Mouse (Mus musculus) frontal cortex, postnatal 14 days (tissue): ENCODE results near the gene Tmem256.

Experiments
- DNase-seq, 2 experiments: peaks; one replicate each; pipeline ENCODE4 v3.0.0; 2022; ENCODE audit warnings: low spot score in 2 of 2

Tmem256 gene

DNA sequence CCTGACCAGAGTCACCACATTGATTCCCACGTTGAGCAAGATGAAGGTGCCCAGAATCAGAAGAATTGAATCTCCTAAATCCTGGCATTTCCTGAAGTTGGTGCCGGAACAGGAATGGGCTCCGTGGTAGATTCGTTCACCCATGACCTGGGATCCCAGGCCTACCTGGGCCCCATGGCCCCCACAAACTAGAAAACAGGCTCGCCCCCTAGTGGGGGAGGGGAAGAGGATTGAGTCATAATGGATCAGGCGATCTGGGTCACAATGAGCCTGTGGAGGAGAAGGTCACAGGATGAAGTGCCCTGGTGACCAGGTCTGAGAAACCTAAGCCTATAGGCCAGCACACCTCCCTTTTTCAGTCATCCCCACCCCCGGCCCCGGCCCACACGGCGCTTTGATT is 23.2 kb upstream of the Tmem256 start, which contains the start of gene Gm39566:
Gm39566 (minus strand) TSS at position 144 of the 400 bp plus-strand sequence.
- no peak for DNase-seq

DNA sequence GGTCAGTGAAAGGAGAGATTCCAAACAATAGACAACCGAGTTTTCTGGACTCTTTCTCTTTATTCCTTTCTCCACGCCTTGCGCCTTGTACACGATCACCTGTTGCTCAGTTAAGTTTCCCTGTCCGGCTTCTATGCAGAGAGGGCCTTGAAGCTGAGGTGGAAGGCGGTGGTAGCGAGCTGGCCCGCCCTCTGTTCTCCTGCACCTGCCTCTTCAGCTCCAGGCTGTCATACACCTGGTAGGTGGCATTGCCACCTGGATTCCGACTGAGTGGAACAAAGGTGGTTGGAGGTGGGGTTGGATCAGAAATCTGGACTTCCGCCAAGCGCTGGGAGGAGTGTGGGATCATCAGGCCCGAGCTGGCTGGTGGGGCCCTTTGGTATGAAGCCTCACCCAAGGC is 21.8 kb upstream of the Tmem256 start:
- DNase-seq: no peak

DNA sequence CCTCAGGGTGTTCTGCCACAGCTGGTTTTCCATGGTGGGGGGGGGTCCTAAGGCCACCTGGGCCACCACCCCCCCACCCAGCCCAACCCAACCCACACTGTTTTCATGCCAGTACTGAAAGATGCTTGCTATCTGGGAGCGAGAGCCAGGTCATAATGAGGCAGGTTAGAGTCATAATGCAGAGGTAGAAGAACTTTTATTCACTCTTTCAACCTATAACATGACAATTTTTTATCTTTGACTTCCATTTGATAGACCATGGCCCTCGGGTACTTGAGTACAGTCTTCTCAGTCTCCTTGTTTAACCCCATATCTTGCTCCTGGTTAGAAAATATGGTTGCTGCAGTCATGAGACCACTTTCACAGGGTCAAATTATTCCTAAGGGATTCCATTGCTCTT is 19.9 kb upstream of the Tmem256 start, which contains the start of gene Spem2:
Spem2 (minus strand) TSS at position 101 of the 400 bp plus-strand sequence.
- DNase-seq: no peak

DNA sequence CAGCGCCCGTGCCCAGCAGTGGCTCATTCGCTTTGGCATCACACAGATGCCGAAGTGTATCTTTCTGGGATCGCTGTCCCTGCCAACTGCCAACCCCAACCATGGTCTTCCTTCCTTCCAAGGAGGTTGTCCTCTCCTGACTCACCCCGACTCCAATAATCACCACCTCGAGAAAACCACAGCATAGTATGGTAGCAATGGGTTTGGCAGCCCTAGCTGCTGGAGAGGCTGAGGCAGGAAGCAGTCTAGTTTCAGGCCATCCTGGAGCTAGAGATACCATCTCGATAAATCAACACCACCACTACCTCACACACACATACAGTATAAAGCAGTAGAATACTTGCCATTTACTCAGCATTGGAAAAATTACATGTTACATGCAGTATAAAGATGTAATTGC is 19.4 kb upstream of the Tmem256 start:
- no peak for DNase-seq

DNA sequence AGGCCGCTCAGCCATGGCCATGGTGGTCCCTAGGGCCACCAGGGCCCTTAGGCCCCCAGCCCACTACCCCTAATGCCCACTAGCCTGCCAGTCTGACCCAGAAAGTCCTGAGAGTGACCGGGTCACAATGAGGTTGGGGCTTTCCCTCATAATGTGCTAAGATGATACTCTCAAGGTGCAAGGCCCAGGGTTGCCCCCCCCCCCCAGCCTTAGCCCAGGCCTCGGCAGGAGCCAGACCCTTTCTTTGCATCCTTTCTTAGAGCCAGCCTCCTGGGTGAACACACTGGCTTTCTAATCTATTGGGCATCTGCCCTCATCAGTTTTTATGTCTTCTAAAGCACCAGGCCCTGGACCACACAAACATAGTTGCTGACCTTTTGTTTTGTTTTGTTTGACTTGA is 16.2 kb upstream of the Tmem256 start, which contains the start of gene Spem1:
Spem1 (minus strand) TSS at position 101 of the 400 bp plus-strand sequence.
- DNase-seq: no peak

DNA sequence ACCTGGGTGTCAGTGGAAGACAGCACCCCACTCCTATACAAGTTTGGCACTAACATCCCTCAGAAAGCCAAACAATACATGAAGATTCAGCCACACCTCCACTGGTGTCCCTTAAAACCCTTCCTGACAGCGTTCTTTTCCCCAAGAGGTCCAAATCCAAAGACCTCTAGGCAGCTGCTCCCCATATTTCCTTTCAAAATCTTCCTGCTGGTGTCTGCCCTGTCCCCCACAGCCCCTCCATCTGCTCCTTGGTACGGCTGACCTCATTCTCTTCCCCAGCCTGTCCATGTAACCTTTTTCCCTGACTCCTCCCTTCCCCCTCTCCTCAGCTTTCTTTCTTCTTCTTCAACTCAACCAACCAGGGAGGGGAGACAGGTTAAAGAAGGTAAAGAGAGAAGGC is 14.9 kb upstream of the Tmem256 start:
- no peak for DNase-seq

DNA sequence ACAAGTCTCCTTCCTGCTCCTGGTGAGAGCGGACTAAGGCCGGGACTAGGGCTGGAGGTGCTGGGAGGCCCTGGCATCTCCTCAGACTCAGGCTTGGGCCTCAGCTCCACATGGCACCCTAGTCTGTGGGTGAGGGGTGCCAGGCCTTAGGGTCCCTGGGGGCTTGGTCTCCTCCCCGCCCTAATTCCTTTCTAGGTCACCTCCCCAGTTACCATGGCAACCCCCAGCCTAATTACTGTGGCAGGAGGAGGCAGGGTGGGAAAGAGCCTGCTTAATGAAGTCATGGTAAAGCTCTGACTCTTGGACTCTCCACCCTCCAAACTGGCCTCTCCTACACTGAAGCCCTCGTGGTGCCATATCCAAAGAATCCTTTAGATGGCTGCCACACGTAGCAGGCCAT is 9.5 kb upstream of the Tmem256 start:
- no peak for DNase-seq

DNA sequence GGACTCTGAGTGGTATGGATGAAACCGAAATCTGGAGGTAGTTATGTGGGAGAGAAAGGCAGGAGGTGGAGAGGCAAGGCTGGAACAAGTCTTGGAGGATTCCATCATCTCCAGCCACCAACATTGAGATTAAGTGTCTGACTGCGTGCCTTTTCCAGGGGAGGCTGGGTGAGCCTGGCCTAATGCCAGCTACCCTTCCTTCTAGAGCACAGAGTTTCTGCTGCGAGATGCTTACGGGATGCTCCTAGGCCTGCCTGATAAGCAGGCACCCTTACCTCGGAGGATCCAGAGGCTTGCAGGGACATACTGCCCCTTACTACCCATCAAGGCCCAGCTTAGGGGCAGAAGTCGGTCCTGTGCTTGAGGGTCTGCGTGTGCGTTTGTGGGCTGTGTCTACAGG is 4.8 kb upstream of the Tmem256 start:
- DNase-seq: no peak

DNA sequence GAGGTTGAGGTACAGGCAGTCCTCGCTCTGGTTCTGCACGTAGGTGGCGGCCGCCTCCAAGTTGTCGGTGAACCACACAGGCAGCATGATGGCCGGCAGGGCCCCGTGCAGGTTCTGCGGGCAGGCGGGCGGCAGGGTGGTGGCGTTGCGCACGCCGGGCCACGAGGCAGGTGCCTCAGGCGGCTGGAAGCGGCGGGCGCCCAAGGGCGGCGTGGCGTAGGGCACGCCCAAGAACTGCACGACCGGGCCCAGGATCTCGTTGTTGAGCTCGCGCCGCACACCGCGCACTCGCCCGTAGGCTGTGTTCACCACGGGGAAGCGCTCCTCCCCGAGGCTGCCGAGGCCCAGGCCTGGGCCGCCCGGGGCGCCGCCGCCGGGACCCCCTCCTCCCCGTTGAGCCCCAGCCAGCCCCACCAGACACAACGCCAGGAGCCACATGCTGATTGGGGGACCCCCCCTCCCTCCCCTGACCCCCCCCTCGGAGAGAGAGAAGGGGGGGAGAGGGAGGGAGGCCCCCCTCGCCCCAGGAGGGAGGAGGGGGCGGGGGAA is 4.2 kb upstream of the Tmem256 start:
- no peak for DNase-seq

DNA sequence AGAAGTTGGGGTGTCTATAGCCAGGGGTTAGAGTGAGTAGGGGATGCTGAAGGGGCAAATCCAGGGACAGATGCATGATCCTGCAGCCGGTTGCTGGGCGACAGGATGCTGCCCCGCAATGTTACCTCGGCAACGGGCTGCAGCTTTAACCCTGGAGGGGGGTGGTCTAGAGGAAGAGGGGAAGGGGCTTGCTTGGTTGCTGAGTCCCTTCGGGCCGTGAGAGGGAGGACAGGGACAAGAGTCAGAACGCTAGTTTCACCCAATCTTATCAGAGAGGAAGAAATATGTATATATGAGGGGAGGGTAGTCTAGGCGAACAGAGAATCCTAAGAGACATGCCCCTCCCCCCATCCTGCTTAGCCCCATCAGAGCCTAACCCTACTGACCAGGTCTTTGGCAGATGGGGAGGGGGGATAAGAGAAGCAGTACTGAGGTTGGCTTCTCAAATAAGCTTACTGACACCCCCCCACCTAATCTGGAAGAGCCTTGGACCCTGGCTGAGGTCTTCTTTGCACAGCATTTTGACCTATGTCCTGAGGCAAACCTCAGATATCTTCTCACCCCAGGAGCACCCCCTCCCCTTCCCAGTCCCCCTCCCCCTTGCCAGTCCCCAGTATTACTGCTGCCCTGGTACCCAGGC is 2.9 kb upstream of the Tmem256 start:
- DNase-seq: no peak

DNA sequence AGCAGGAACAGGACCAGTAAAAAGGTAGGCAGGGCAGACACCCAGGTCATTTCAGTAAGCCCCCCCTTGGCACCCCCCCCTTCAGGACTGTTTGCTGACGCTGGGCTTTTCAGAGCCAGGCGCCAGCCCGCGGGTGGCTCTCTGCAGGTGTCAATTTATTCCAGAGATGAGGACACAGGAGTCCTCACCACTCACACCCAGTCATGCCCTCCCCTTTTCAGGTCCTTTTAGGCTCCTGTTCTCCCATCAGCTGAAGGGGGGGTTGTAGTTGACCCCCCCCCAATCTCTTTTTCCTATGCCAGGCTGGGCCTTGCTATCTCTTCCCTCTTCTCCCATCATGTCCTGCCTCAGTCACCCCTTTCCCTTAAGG is 2.4 kb upstream of the Tmem256 start:
- DNase-seq: no peak

DNA sequence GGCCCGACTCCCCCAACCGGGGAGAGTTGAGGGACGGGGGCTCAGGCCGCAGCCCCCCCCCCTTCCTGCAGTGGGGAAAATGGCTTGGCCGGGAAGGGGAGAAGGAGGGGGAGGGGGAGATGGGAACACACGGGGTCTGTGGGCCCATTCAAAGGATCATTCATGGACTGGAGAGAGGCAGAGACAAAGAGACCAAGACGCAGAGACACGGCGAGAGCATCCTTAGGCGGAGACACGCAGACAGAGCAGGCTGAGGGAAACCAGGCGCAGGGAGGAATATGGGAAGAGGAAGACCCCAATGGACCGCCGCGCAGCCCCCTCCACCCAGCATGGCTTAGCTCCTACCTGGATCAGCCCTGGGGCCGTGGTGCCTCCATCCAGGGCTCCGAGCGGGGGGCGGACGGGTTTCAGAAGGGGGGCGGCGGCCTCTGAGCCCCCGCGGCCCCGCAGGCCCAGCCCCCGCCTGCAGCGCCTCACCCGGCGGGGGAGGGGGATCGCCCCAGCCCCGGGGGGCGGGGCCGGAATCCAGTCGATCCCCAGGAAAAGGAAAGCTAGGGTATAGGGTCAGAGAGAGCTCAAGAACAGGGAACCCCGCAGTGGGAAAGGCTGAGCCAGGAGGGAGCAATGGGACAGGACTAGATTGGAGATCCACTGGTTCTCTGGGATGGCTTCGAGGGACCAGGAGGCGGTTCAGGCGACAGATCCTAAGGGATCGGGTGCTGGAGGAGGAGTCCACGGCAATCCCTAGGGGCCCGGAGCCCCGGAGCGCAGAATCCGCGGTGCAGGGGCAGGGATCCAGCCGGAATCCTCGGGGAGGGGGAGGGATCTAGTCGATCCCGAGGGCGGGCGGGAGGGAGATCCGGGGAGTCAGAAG is 1.4 kb upstream of the Tmem256 start:
- DNase-seq: peak; percentile 42 to 43

DNA sequence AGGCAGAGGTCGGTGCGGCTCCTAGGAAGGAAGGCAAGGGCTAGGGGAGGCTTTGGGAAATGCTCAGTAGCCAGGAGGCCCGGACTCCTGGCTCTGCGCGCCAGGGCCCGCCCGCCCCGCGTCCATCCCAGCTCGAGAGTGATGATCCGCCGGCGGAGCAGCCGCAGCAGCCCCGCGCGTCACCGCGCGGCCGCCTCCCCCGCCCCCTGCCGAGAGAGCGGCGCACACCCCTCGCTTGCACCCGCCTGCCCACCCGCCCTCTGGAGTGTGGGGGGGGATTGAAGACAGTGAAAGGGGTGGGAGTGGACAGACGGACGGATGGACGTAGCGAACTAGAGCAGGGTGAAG is 736 bp upstream of the Tmem256 start, which contains the start of gene Nlgn2:
Nlgn2 (minus strand) TSS at position 181 of the 348 bp plus-strand sequence.
- no peak for DNase-seq

DNA sequence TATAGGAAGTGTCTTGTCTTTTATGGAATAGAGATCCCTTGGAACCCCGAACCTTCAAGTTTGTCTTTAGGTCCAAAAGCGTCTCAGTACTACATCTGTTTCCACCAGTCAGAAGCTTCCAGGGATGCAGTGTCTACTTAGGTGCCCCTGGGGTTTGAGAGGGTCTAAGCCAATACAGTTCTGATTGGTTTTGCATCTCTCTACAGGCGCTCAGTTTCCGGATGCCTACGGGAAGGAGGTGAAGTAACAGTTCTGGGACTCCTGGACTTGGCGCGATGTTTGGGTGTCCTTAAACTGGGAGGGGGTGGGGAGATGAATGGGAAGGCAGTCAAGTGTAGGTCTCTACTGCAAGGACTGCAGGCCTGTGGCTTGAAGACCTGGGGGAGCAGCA is 395 bp downstream of the Tmem256 start:
- DNase-seq: no peak

DNA sequence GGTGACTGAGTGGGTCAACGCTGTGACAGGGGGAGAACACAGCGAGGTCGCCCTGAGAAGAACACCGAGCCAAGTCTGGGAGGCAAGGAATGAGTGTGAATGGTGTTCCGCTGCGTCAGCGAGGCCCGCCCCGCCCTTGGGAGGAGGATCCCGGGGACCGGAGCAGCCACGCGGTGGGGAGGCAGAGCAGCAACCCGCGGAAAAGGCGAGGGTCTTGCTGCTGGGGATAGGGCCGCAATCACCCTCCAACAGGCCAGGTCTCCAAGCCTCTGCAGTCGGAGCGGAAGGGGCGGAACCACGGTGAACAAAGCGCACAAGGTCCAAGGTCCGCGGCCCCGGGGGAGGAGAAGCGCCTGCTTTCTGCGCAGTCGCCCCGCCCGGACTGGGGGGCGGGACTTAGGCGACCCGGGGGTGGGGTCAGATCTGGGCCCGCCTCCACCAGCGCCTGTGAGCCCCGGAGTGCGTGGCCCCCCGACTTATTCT is 7.9 kb downstream of the Tmem256 start, which contains the start of gene Plscr3:
Plscr3 (plus strand) TSS at position 179 of the 483 bp plus-strand sequence.
- peak; percentile 80 to 83 for DNase-seq

DNA sequence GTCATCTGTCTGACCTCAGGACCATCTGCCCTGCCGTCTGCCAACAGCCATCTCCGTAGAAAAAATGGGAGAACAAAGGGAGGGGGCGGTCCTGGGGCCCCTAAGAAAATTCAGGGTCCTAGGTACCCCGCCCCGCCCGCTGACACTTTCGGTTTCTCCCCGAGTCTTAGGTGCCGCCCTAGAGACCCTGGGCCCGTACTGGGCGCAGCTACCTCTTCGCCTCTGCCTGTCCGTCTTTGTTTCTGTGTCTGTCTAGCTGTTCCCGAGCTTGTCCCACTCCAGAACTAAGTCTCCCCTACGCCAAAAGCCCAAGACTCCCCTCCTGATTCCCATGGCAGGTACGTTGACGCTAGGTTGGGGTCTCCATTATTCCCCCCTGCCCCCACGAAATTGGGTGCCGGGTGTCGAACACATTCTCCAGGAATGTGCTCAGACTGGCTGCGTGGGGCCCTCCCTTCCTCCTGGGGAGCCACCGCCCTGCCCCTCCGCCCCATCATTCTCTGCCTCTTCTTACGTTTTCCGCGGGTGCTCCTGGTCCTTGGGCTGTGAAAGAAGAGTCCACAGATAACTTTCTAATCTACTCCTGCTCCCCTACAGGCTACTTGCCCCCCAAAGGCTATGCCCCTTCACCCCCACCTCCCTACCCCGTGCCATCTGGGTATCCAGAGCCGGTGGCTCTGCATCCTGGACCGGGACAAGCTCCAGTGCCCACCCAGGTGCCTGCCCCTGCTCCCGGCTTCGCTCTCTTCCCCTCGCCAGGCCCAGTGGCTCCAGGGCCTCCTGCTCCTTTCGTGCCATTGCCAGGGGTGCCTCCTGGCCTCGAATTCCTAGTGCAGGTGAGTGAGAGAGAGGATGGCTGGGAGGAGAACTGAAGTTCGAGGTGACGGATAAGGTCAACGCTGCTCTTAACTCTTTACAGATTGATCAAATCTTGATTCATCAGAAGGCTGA is 8.7 kb downstream of the Tmem256 start:
- DNase-seq: no peak

DNA sequence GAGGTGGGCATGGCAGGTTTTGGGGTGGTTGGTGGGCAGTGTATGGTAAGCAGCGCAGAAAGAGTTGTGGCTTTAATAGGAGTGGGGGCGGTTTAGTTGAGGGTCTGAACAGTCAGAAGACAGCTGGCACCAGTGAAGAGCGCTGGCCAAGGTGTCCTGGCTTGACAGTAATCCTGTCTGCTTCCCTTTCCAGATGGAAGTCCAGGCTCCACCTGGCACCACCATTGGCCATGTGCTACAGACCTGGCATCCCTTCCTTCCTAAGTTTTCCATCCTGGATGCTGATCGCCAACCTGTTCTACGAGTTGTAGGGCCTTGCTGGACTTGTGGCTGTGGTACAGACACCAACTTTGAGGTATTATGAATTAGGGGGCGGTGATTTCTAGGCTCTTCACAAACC is 9.7 kb downstream of the Tmem256 start:
- DNase-seq: no peak

DNA sequence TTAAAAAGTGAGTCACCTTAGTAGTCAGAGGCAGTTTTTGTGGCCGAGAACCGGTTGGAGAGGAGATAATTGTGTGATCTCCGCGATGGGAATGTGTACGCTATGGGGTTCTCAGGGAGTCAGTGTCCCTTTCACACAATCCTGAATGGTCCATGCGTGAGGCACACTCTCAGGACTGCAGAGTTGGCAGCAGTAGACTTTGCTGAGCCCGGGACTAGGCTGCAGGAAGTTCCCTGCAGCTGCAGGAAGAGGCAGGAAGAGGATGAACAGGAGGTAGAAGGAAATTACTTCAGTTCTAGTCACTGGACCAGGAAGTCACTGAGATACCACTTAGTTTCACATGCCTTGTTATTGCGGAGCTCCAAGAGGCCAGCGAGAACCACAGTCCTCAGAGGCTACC is 10.8 kb downstream of the Tmem256 start:
- DNase-seq: no peak

DNA sequence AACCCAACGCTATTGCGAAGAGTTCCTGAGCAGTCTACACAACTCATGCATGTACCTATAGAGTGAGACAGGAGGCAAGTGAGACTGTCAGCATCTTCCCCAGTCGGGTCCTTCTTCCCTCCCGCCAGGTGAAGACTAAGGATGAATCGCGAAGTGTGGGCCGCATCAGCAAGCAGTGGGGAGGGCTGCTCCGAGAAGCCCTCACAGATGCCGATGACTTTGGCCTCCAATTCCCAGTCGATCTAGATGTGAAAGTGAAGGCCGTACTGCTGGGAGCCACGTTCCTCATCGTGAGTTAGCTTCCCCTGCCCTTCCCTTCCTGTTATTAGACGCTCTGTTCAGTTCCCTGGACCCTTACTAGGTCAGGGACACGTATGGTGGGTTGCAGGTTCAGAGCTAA is 11.6 kb downstream of the Tmem256 start:
- no peak for DNase-seq

DNA sequence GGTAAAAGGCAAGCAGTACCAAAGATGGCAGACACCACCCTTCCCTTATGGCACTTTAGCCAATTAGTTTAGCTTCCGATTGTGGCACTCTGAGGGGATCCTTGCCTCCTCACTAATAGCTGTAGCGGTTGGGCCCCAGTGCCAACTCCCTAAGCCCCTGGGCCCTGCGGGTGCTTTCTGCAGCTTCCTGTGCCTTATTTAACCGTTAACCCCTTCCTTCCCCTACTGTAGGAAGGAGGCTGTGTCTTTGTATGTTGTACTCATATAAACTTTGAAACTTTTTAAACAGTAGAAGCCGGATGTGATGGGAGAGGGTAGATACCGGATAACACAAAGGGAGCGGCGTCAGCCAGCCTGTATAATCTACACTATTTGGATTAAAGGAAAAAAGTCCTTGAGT is 12.4 kb downstream of the Tmem256 start:
- DNase-seq: no peak

DNA sequence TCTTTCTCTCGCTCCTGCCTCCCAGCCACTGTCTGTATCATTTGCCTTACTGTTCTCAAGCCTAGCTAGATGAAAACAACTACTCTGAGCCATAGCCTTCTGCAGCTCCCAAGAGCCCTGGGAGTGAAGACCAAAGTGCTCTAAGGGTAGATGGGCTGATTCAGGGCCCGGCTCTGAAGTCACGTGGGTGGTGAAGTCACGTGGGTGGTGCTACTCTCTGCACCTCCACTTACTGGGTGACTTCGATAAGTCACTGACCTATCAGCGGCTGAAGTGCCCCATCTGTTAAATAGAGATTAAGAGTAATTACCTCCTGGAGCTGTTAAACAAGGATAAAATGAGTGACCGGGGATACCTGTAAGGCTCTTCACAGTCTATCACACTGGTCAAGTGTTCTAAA is 15.7 kb downstream of the Tmem256 start:
- DNase-seq: no peak
